Mouse (Mus musculus) CD4-positive helper T cell, adult 2 months (primary cell): Measurements from ENCODE around the gene Togaram2.
"Not testable (repeated sequence)": the region's sequence is repeated elsewhere in the genome, so short reads cannot be mapped to it uniquely, and the experiment has no call there.

ENCODE experiments used
- DNase-seq: peaks from one replicate; pipeline ENCODE4 v3.0.0-alpha.2; 2012; ENCODE audit warnings: low read depth, missing footprints, low spot score

The Togaram2 gene

DNA sequence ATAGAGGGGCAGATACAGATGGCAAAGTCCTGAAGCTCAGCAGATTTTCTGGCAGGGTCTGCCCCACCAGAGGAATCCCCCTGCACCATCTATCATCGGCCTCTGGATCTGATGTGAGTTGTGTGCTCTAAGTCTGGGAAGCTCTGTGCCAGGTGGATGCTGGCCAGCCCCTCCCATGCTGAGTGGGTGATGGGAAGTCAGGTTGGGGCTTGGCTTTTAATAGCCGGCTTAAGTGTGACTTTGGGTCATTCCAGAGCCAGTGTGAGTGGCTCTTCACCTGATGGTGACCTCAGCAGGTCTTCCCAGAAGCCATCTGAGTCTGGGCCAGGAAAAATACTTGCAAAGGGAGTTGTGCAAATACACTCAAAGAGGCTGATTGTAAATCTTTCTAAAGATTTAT lies 57.6 kb downstream of the Togaram2 start:
- no peak for DNase-seq

DNA sequence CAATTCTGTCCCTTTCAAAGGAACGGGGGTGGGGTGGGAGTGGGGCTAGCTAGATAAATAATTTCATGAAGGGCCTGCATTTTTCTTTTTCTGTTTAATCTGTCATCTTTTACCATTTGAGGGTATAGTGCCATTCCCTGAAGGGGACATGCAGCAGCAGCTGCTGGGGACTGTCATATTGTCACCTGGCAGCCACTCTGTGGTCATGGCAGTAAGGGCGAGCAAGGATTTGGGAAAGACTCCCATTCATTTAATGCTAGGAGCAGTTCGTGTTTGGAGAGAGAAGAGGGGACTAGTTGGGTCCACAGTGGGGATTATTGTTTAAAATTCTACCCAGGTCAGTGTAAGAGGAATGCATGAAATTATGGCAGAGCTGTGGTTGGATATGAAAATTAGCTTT lies 63.4 kb downstream of the Togaram2 start:
- no peak for DNase-seq

GRCm38 (mm10) chr17:71742156-71742555 lies 69.1 kb downstream of the Togaram2 start:
- no peak for DNase-seq

DNA sequence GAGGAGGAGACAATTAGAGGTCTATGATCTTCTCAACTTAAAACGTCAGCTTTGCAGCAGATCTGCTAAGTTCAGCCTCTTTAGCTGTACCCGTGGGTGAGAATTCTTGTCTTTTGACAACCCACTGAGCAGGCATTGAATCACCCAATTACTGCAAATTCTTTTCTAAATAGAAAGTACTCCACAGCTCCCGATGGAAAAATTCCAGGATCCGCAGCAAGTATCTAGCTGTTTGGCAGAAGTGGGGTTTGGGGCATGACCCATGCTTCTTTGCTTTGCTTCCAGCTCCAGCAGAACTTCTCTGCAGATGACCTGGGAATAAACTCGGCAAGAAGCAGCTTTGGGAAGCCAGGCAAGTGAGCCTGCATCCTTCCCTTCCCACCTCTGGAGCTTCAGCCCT lies 69.9 kb downstream of the Togaram2 start:
- DNase-seq, result no peak

GRCm38 (mm10) chr17:71746114-71746513 lies 73.1 kb downstream of the Togaram2 start:
- no peak for DNase-seq

GRCm38 (mm10) chr17:71747561-71747960 lies 74.5 kb downstream of the Togaram2 start:
- no peak for DNase-seq

- no peak for DNase-seq
These were observed 76.6 kb downstream of the Togaram2 start for GRCm38 (mm10) chr17:71749616-71750168.

- DNase-seq, result no peak
These were observed 79.8 kb downstream of the Togaram2 start, which contains the start of gene Pcare for GRCm38 (mm10) chr17:71752831-71753230. TSS of gene Pcare (minus strand) at chr17:71752894.

GRCm38 (mm10) chr17:71760536-71760935 lies 87.5 kb downstream of the Togaram2 start:
- DNase-seq, result no peak

DNA sequence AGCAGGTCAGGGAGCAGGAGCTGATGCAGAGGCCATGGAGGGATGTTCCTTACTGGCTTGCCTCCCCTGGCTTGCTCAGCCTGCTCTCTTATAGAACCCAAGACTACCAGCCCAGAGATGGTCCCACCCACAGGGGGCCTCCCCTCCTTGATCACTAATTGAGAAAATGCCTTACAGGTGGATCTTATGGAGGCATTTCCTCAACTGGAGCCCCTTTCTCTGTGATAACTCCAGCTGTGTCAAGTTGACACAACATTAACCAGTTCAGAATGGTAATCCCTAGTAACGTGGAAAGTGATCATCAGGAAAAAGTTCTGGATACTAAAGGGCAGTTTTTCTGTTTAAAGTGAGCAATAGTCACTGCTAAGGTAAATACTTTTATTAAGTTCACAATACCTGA lies 95.1 kb downstream of the Togaram2 start, which contains the start of gene Clip4:
Gene Clip4, plus strand, starts transcription at position 301 of the 400 bp plus-strand sequence.
- DNase-seq, result not testable (repeated sequence)

- DNase-seq, result no peak
These were observed 96.5 kb downstream of the Togaram2 start for GRCm38 (mm10) chr17:71769564-71769963.

DNA sequence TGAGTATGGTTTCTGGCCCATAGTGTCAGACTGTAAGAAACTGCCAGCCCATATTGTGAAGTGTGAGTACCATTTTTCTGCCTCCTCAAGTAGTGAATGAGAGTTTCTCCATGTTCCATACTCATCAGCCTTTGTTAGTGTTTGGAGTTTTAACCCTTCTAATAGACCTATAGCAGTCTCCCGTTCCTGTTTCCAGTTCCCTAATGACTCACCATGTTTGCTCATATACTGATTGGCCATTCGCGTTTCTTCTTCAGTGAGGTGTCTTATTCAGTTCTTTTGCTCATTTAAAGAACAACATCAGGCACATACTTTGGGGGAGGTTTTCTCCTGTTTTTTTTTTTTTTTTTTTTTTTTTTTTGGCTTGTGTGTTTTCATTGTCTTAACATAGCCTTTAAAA lies 97.6 kb downstream of the Togaram2 start:
- no peak for DNase-seq

DNA sequence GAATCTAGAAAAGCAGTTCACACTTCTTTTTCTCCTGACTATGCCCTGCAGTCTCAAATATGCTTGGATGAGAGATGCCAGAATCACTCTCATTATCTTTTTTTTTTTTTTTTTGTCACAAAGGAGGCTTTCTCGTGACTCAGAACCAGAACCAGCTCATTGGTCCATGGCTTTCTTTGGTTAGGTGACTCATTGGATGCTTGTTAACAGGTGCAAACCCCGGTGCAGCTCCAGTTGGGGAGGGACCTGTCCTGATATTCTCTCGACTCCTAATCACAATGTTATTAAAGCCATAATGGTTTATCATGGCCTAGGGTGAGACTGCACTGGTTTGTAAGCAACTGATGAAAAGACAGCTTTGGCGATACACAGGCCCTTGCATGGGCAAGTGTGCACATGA lies 101.1 kb downstream of the Togaram2 start:
- DNase-seq, result no peak

DNA sequence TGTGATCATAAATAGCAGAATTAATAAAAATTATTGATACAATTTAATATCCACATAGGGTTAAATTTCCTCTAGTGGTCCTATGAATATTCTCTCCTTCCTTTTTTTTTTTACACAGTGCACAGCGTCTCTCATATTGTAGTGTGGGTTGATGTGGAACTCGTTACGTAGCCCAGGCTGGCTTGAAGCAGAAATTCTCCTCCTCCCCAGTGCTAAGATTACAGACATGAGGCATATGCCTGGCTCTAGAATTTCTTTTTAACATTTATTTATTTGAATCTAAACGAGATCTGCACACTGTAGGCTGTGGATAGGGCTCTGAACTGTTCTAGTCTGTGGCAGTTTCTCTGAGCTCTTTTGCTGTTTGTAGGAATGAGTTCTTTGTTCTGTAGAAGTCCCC lies 102.2 kb downstream of the Togaram2 start:
- no peak for DNase-seq

DNA sequence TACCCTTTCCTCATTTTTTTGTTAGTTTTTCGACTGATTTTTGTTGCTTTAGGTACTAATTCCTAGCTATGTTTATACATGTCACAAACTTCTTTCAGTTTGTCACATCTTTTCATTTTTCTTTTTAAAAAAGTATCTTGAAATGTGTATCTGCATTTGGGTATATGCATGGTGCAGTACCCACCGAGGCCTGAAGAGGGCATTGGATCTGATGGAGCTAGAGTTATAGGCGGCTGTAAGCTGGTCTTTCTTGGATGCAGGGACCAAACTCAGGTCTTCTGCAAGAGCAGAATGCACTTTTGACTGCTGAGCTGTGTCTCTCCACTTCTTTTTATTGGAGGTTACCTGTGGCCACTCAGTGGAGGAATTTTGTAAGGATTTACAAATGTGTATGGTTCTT lies 105.6 kb downstream of the Togaram2 start:
- DNase-seq, result no peak
